Mouse (Mus musculus): ENCODE results near the gene Egr2. TPM values are rescaled to one million over a fixed set of nuclear protein-coding genes. Genes with fewer than 3 reads are reported as not detected.

Gene Egr2
- polyA plus RNA-seq, 1 experiment, result 79.2 TPM

DNA sequence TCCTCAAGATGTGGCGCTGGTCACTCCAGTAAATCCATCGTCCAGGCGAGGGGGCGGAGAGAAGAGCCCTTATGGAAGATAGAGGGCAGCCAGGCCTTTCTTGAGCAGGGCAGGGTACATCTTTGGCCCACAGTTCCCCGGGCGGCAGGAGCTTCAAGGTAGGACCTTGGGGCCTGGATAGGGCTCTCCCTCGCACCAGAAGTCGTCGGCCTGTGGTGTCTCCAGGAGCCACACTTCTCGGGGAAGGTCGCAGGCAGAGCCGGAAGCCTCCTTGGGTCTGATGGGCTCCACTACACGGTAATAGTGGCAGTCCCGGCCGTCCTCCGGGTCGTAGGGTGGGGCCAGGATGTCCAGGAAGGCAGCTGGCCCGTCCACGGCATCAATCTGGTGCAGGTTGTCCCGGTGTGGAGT is 12.6 kb downstream of the Egr2 start:
- no peak for TF ChIP-seq CTCF (IDR thresholded peaks at IDR 0.05; ENCODE audit: borderline replicate concordance, control insufficient read depth, extremely low read depth, insufficient read depth, low read length, poor library complexity)
- TF ChIP-seq POLR2A (IDR thresholded peaks at IDR 0.05; ENCODE audit: control insufficient read depth, extremely low read depth, insufficient read depth, low read length, poor library complexity), result no peak
- H3K36me3 ChIP-seq (ENCODE audit: control insufficient read depth, insufficient read depth, low read length), result no peaks in the 10 kb centered on the region
- DNase-seq, result peak; percentile 28
- peak overlapping the region; percentile 62 for H3K4me3 ChIP-seq (ENCODE audit: control insufficient read depth, insufficient read depth, low read length)
- 14% methylated on average over 20 of the region's 20 CpGs for WGBS
- no peaks in the 10 kb centered on the region for H3K27me3 ChIP-seq (ENCODE audit: control insufficient read depth, insufficient read depth, low read length)
- peaks cover 12% of the 10 kb centered on the region for H3K4me1 ChIP-seq (replicated peaks; ENCODE audit: control insufficient read depth, insufficient read depth, low read length)
- no peak overlapping the region for H3K27ac ChIP-seq (ENCODE audit: control insufficient read depth, insufficient read depth, low read length)

DNA sequence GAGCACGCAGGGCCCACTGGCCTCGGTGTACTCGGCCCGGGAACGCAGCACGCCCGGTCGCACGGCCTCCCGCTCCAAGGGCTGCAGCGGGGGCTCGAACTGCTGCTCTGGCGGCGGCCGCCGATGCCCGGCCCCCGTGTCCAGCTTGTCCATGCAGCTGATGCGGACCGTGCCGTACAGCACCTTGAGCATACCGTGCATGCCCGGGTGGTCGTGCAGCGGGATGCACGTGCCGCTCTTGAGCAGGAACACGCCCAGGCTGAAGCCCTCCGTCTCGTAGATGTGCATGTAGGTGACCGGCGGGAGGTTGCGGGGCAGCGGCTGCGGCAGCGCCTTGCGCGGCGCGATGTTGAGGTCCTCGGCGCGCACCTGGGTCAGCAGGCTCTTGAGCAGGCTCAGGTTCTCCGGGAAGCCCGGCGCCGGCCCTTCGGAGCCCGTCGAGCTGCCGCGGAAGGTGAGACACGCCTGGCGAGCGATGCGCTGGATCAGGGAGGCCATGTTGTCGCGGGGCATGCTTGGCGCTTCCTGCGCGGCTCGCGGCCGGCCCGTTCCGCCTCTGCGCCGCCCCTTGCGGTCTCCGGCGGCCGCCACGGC is 13.1 kb downstream of the Egr2 start:
- no peaks in the 10 kb centered on the region for H3K36me3 ChIP-seq (ENCODE audit: control insufficient read depth, insufficient read depth, low read length)
- WGBS, result under 1% methylated on average over 73 of the region's 73 CpGs
- H3K4me3 ChIP-seq (ENCODE audit: control insufficient read depth, insufficient read depth, low read length), result peak overlapping the region; percentile 62
- H3K27ac ChIP-seq (ENCODE audit: control insufficient read depth, insufficient read depth, low read length), result no peak overlapping the region
- no peaks in the 10 kb centered on the region for H3K27me3 ChIP-seq (ENCODE audit: control insufficient read depth, insufficient read depth, low read length)
- TF ChIP-seq POLR2A (IDR thresholded peaks at IDR 0.05; ENCODE audit: control insufficient read depth, extremely low read depth, insufficient read depth, low read length, poor library complexity), result no peak
- TF ChIP-seq CTCF (IDR thresholded peaks at IDR 0.05; ENCODE audit: borderline replicate concordance, control insufficient read depth, extremely low read depth, insufficient read depth, low read length, poor library complexity), result no peak
- peaks cover 12% of the 10 kb centered on the region for H3K4me1 ChIP-seq (replicated peaks; ENCODE audit: control insufficient read depth, insufficient read depth, low read length)
- peak; percentile 57 for DNase-seq

DNA sequence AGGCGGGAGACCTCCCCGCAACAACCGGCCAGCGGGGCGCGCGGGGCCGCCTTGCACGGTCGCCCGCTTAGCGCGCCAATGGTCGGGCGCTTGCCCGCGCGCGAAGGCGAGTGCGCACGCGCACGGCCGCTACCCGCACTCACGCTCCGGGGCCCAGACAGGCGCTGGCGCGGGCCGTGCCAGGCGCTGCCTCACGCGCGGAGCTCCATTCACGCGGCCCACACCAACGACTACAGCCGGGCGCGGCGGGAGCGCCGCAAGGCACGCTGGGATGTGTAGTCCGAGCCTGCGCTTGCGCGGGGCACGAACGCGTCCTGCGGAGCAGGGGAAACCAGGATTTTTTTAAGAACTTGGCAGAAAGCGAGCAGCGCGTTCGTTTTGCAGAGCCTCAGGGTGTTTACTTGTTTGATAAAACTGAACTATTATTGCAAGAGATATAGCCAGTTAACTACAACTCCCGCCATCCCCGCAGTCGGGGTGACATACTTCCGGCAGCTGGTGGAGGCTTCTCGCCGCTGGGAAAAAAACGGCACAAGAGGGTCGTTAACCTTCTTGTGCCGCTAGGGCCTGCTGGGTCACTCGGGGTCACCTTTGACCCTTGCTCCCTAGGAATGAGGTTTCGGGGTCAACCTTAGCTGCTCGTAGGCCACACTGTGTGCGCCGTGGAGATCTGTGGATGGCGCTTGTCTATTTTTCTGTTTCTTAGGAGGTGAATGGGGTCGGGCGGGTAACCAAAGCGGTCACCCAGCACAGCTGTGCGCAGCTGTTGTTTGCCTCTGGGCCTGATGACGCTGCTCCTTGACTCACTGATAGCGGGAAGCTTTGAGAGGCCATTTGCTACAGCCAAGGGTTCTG is 13.8 kb downstream of the Egr2 start, which contains the start of gene Ado:
Gene Ado (minus strand): TSS at position 79 of the 855 bp plus-strand sequence.
- TF ChIP-seq POLR2A (IDR thresholded peaks at IDR 0.05; ENCODE audit: control insufficient read depth, extremely low read depth, insufficient read depth, low read length, poor library complexity), result peak; percentile 62
- peak; percentile 80 for TF ChIP-seq CTCF (IDR thresholded peaks at IDR 0.05; ENCODE audit: borderline replicate concordance, control insufficient read depth, extremely low read depth, insufficient read depth, low read length, poor library complexity)
- Histone ChIP-seq H3K27ac (ENCODE audit: control insufficient read depth, insufficient read depth, low read length) (peak within 1 kb of the TSS; percentile 70), H3K27me3 (ENCODE audit: control insufficient read depth, insufficient read depth, low read length) (no peaks in the 10 kb centered on the region), H3K36me3 (ENCODE audit: control insufficient read depth, insufficient read depth, low read length) (no peaks in the 10 kb centered on the region), H3K4me3 (ENCODE audit: control insufficient read depth, insufficient read depth, low read length) (peak within 1 kb of the TSS; percentile 62), H3K4me1 (replicated peaks; ENCODE audit: control insufficient read depth, insufficient read depth, low read length) (peaks cover 12% of the 10 kb centered on the region)
- DNase-seq, result peak; percentile 82
- WGBS, result under 1% methylated on average over 79 of the region's 79 CpGs

DNA sequence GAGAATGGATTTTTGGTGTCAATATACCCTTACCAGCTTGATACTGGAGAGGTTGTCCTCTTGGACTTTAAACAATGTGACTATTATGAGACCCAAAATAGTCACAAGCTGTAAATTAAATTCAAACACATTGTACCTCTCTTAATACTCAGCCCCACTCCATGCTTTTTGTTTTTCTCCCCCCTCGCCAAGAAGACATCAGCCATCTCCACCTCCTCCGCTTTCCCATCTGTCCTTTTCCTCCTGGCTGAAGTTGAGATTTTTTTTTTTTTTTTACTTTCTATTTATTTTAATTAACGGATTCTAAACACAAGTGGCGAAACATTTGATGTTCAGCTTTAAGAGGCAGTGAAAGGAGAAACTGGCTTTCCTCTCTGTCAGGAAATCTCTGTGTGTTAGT is 22.8 kb downstream of the Egr2 start:
- H3K4me1 ChIP-seq (replicated peaks; ENCODE audit: control insufficient read depth, insufficient read depth, low read length), result no peaks in the 10 kb centered on the region
- H3K4me3 ChIP-seq (ENCODE audit: control insufficient read depth, insufficient read depth, low read length), result no peak overlapping the region
- H3K36me3 ChIP-seq (ENCODE audit: control insufficient read depth, insufficient read depth, low read length), result no peaks in the 10 kb centered on the region
- no peak for DNase-seq
- TF ChIP-seq CTCF (IDR thresholded peaks at IDR 0.05; ENCODE audit: borderline replicate concordance, control insufficient read depth, extremely low read depth, insufficient read depth, low read length, poor library complexity) (no peak), POLR2A (IDR thresholded peaks at IDR 0.05; ENCODE audit: control insufficient read depth, extremely low read depth, insufficient read depth, low read length, poor library complexity) (no peak)
- no peaks in the 10 kb centered on the region for H3K27me3 ChIP-seq (ENCODE audit: control insufficient read depth, insufficient read depth, low read length)
- WGBS, result 99% methylated on average over 4 of the region's 4 CpGs
- no peak overlapping the region for H3K27ac ChIP-seq (ENCODE audit: control insufficient read depth, insufficient read depth, low read length)

DNA sequence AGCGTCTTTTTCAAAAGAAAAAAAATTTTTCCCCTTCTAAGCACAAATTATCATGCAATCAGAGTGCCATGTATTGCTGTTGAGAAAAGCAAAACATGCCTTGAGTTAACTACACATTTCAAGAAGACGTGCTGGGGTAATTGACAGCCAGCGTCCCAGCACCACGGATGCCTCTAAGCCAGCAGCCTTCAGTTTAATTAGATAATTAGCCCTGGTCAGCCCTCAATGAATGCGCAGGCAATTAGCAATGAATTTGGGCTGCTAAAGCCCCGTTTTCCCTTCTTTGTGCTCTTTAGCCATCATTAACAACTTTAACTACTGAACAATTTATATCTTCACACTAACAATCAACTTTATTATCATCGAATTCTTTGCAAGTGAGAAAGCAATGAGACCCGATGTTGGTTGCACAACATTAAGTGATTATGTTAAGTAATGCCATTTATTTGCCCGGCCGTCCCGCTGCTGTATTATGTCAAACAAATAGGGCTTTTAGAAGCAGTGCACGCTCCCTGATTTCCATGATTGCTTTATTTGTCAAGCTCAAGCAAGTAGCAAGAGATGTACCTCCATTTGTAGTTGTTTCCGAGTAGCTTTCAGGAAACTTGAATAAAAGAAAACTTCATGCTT is 24.6 kb downstream of the Egr2 start:
- TF ChIP-seq CTCF (IDR thresholded peaks at IDR 0.05; ENCODE audit: borderline replicate concordance, control insufficient read depth, extremely low read depth, insufficient read depth, low read length, poor library complexity) (no peak), POLR2A (IDR thresholded peaks at IDR 0.05; ENCODE audit: control insufficient read depth, extremely low read depth, insufficient read depth, low read length, poor library complexity) (no peak)
- H3K36me3 ChIP-seq (ENCODE audit: control insufficient read depth, insufficient read depth, low read length), result no peaks in the 10 kb centered on the region
- H3K4me1 ChIP-seq (replicated peaks; ENCODE audit: control insufficient read depth, insufficient read depth, low read length), result no peaks in the 10 kb centered on the region
- no peak overlapping the region for H3K4me3 ChIP-seq (ENCODE audit: control insufficient read depth, insufficient read depth, low read length)
- no peaks in the 10 kb centered on the region for H3K27me3 ChIP-seq (ENCODE audit: control insufficient read depth, insufficient read depth, low read length)
- no peak for DNase-seq
- 92% methylated on average over 13 of the region's 13 CpGs for WGBS
- no peak overlapping the region for H3K27ac ChIP-seq (ENCODE audit: control insufficient read depth, insufficient read depth, low read length)

DNA sequence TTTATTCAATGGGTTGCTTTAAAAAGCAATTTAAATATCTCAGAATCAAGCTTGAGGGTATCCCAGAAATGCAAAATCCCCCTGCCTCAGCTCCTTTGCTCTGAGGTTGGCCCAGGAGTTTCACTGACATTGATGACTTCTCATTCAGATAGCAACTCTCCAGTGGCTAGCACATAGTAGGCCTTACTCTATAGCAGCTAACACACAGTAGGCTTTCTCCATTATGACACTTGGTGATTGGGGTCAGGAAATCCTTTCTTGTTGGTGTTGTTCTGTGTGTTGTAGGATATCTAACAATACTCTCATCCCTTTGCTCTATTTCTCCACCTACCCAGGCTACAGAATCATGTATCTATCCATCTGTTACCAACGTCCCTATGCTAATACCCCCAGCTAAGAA is 25.9 kb downstream of the Egr2 start:
- WGBS, result 86% methylated on average over 1 of the region's 1 CpGs
- Histone ChIP-seq H3K27me3 (ENCODE audit: control insufficient read depth, insufficient read depth, low read length) (no peaks in the 10 kb centered on the region), H3K36me3 (ENCODE audit: control insufficient read depth, insufficient read depth, low read length) (no peaks in the 10 kb centered on the region), H3K4me3 (ENCODE audit: control insufficient read depth, insufficient read depth, low read length) (no peak overlapping the region), H3K27ac (ENCODE audit: control insufficient read depth, insufficient read depth, low read length) (no peak overlapping the region), H3K4me1 (replicated peaks; ENCODE audit: control insufficient read depth, insufficient read depth, low read length) (no peaks in the 10 kb centered on the region)
- DNase-seq, result no peak
- TF ChIP-seq CTCF (IDR thresholded peaks at IDR 0.05; ENCODE audit: borderline replicate concordance, control insufficient read depth, extremely low read depth, insufficient read depth, low read length, poor library complexity) (no peak), POLR2A (IDR thresholded peaks at IDR 0.05; ENCODE audit: control insufficient read depth, extremely low read depth, insufficient read depth, low read length, poor library complexity) (no peak)

Data from thymus, adult 2 months (tissue).